Mouse (Mus musculus) heart, adult 2 months (tissue): ENCODE data around the gene Limk2. TPM values are rescaled to one million over a fixed set of nuclear protein-coding genes. Genes with fewer than 3 reads are reported as not detected.
A peak's percentile ranks its signal among the peaks of the same experiment; 100 is the strongest.

Source experiments
- DNase-seq, 2 experiments: peaks; one replicate each; pipeline ENCODE4 v3.0.0; 2021
- H3K27ac ChIP-seq: fragments of 200-600 bp; 2 replicates; pipeline ENCODE4 v1.8.1; 2022
- H3K27me3 ChIP-seq: fragments of 200-500 bp; 2 replicates; pipeline ENCODE4 v1.6.1; 2012; ENCODE audit warnings: mild to moderate bottlenecking, low read length, inconsistent platforms, mixed read lengths; ENCODE audit not compliant: control insufficient read depth, insufficient read depth
- H3K36me3 ChIP-seq: fragments of 200-500 bp; 2 replicates; pipeline ENCODE4 v1.6.1; 2012; ENCODE audit warnings: low read length, inconsistent platforms; ENCODE audit not compliant: control insufficient read depth, insufficient read depth
- H3K4me1 ChIP-seq: fragments of 200-500 bp; 2 replicates; pipeline ENCODE4 v1.6.1; 2011; ENCODE audit warnings: low read length; ENCODE audit not compliant: control insufficient read depth, insufficient read depth
- H3K4me3 ChIP-seq: fragments of 200-600 bp; 2 replicates; pipeline ENCODE4 v1.8.1; 2022
- H3K79me2 ChIP-seq: fragments of 200-500 bp; replicated peaks from 2 replicates; pipeline ENCODE4 v1.6.1; 2012; ENCODE audit warnings: mild to moderate bottlenecking, inconsistent platforms, low read length, moderate library complexity, mixed read lengths; ENCODE audit not compliant: control insufficient read depth, insufficient read depth
- H3K9ac ChIP-seq: fragments of 200-500 bp; 2 replicates; pipeline ENCODE4 v1.6.1; 2012; ENCODE audit warnings: low read depth, mild to moderate bottlenecking, control low read depth, inconsistent platforms, low read length, mixed read lengths
- CTCF ChIP-seq: fragments of 200-600 bp; IDR thresholded peaks from 2 replicates; pipeline ENCODE4 v1.8.1; 2022; ENCODE audit warnings: antibody characterized with exemption, mild to moderate bottlenecking, moderate library complexity
- EP300 ChIP-seq: fragments of 200-500 bp; IDR thresholded peaks from 2 replicates; pipeline ENCODE4 v1.6.1; 2011; ENCODE audit warnings: low read depth, low read length, control low read depth; ENCODE audit not compliant: insufficient read depth
- POLR2A ChIP-seq: fragments of 200-500 bp; IDR thresholded peaks from 2 replicates; pipeline ENCODE4 v1.6.1; 2011; ENCODE audit warnings: mild to moderate bottlenecking, low read depth, low read length, control low read depth; ENCODE audit not compliant: insufficient read depth
- WGBS: fragments of 180-500 bp; shearing (Covaris S2); methylation state at CpG from one replicate; pipeline ENCODE4 v1.1.7; 2018; 5-methylcytosine and 5-hydroxymethylcytosine counted together
- intact Hi-C: fragments of 180-260 bp; cut with DNase I; formaldehyde crosslinking; loops from one replicate; pipeline ENCODE4 v1.15.1; 2025
- polyA plus RNA-seq: library from polyadenylated mRNA; depleted of rRNA; stranded (reverse); fragments of >200 nt; gene quantifications from 2 replicates; pipeline ENCODE4 v1.2.3, GENCODE M21; 2012
- total RNA-seq, 2 experiments: library from RNA; stranded (reverse); gene quantifications; 2 replicates each; pipeline ENCODE4 v1.2.3; 2021

Gene Limk2
- total and polyA plus RNA-seq, 3 experiments, result 16.4 to 41.8 (median 17.1) TPM

- peak; percentile 32 for DNase-seq
- H3K79me2 ChIP-seq, result 0 out of 2 replicates have a peak, but pooled peaks cover 1% of the 10 kb centered on the region
- peak overlapping the region; percentile 81 for H3K27ac ChIP-seq
- H3K9ac ChIP-seq, result peak overlapping the region; percentile 61
- H3K36me3 ChIP-seq, result no peaks in the 10 kb centered on the region
- H3K4me1 ChIP-seq, result peaks cover 1% of the 10 kb centered on the region; the same call in 1 of the 2 replicates
- H3K27me3 ChIP-seq, result no peaks in the 10 kb centered on the region
- WGBS, result 6% methylated on average over 34 of the region's 34 CpGs
- TF ChIP-seq CTCF (no peak), EP300 (no peak), POLR2A (no peak)
- peak overlapping the region; percentile 80 for H3K4me3 ChIP-seq
- intact Hi-C loops, result loop anchor here (1.0 to 5.0 kb wide), 4 partner anchors 36 to 116 kb away; partner anchors contain the start of genes Pik3ip1 and Rnf185
These were observed 625 bp downstream of the Limk2 start for GRCm38 (mm10) chr11:3408131-3408996.

GRCm38 (mm10) chr11:3404287-3405047 lies 4.5 kb downstream of the Limk2 start:
- 67% methylated on average over 7 of the region's 7 CpGs for WGBS
- no peak overlapping the region for H3K9ac ChIP-seq
- H3K4me1 ChIP-seq, result peaks cover 1% of the 10 kb centered on the region; the same call in 1 of the 2 replicates
- no peak for DNase-seq
- no peaks in the 10 kb centered on the region for H3K36me3 ChIP-seq
- 0 out of 2 replicates have a peak, but pooled peaks cover 1% of the 10 kb centered on the region for H3K79me2 ChIP-seq
- H3K27me3 ChIP-seq, result no peaks in the 10 kb centered on the region
- no peak overlapping the region for H3K27ac ChIP-seq
- intact Hi-C loops, result loop anchor here (5.0 kb wide), 3 partner anchors 32 to 112 kb away; partner anchors contain the start of gene Pik3ip1
- TF ChIP-seq EP300 (no peak), POLR2A (no peak)
- H3K4me3 ChIP-seq, result no peak overlapping the region

- intact Hi-C loops, result no loop called here
- Histone ChIP-seq H3K4me1 (no peaks in the 10 kb centered on the region), H3K27me3 (no peaks in the 10 kb centered on the region), H3K4me3 (no peak overlapping the region), H3K9ac (no peak overlapping the region), H3K27ac (no peak overlapping the region), H3K36me3 (no peaks in the 10 kb centered on the region), H3K79me2 (0 out of 2 replicates have a peak, but pooled peaks cover 1% of the 10 kb centered on the region)
- DNase-seq, result no peak
- TF ChIP-seq POLR2A, result no peak
- no peak for TF ChIP-seq CTCF
- no peak for TF ChIP-seq EP300
- 71% methylated on average over 3 of the region's 3 CpGs for WGBS
These were observed 6.0 kb downstream of the Limk2 start for GRCm38 (mm10) chr11:3403024-3403423.

- Histone ChIP-seq H3K79me2 (no peaks in the 10 kb centered on the region), H3K4me1 (no peaks in the 10 kb centered on the region), H3K4me3 (no peak overlapping the region), H3K27ac (no peak overlapping the region), H3K27me3 (no peaks in the 10 kb centered on the region), H3K36me3 (no peaks in the 10 kb centered on the region), H3K9ac (no peak overlapping the region)
- intact Hi-C loops, result no loop called here
- WGBS, result 88% methylated on average over 1 of the region's 1 CpGs
- TF ChIP-seq POLR2A, result no peak
- TF ChIP-seq EP300, result no peak
- TF ChIP-seq CTCF, result no peak
- DNase-seq, result no peak
These were observed 10.7 kb downstream of the Limk2 start for GRCm38 (mm10) chr11:3398318-3398717.

DNA sequence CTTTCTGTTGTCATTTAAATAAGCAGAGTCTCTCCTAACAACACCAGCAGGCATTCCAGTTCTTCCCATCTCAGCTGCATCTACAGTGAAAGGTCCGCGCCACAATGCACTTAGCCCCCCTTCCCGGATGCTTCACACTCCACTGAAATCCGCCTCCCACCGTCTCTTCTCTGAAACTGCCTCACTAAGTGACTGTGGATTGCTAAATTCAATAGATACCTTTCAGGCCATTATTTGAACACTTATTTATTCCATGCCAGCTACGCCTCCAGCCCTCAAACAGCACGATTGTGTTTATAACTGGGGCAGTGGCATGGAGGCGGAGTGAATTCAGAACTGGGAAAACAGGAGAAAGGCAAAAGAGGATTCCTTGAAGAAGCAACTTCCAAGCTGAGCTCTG lies 12.4 kb downstream of the Limk2 start:
- TF ChIP-seq POLR2A, result no peak
- TF ChIP-seq EP300, result no peak
- no peak for TF ChIP-seq CTCF
- DNase-seq, result no peak
- WGBS, result 88% methylated on average over 8 of the region's 8 CpGs
- Histone ChIP-seq H3K79me2 (no peaks in the 10 kb centered on the region), H3K27me3 (no peaks in the 10 kb centered on the region), H3K27ac (no peak overlapping the region), H3K4me3 (no peak overlapping the region), H3K36me3 (no peaks in the 10 kb centered on the region), H3K9ac (no peak overlapping the region), H3K4me1 (no peaks in the 10 kb centered on the region)
- intact Hi-C loops, result no loop called here
